Mouse (Mus musculus): ENCODE results near the gene Ncoa1.
"Not testable (repeated sequence)": the region's sequence is repeated elsewhere in the genome, so short reads cannot be mapped to it uniquely, and the experiment has no call there.

Ncoa1 gene

GRCm38 (mm10) chr12:4476291-4476831, 621 bp downstream of the Ncoa1 start:
- peak; percentile 59 for DNase-seq (ENCODE audit: low read depth, low spot score)

GRCm38 (mm10) chr12:4475251-4475993, 1.6 kb downstream of the Ncoa1 start:
- DNase-seq (ENCODE audit: low read depth, low spot score): peak; percentile 15

- DNase-seq (ENCODE audit: low read depth, low spot score): no peak
Observed at GRCm38 (mm10) chr12:4469115-4469514, 7.9 kb downstream of the Ncoa1 start.

- DNase-seq (ENCODE audit: low read depth, low spot score): no peak
Observed at GRCm38 (mm10) chr12:4463701-4464100, 13.3 kb downstream of the Ncoa1 start.

- no peak for DNase-seq (ENCODE audit: low read depth, low spot score)
Observed at GRCm38 (mm10) chr12:4462420-4462819, 14.6 kb downstream of the Ncoa1 start.

- DNase-seq (ENCODE audit: low read depth, low spot score): peak; percentile 36
Observed at GRCm38 (mm10) chr12:4460990-4461389, 16.0 kb downstream of the Ncoa1 start.

GRCm38 (mm10) chr12:4454956-4455565, 21.9 kb downstream of the Ncoa1 start:
- DNase-seq (ENCODE audit: low read depth, low spot score): no peak

GRCm38 (mm10) chr12:4454248-4454647, 22.7 kb downstream of the Ncoa1 start:
- DNase-seq (ENCODE audit: low read depth, low spot score): no peak

- no peak for DNase-seq (ENCODE audit: low read depth, low spot score)
Observed at GRCm38 (mm10) chr12:4452233-4452632, 24.7 kb downstream of the Ncoa1 start.

GRCm38 (mm10) chr12:4450485-4450884, 26.5 kb downstream of the Ncoa1 start:
- DNase-seq (ENCODE audit: low read depth, low spot score): not testable (repeated sequence)

- no peak for DNase-seq (ENCODE audit: low read depth, low spot score)
Observed at GRCm38 (mm10) chr12:4448076-4448589, 28.8 kb downstream of the Ncoa1 start.

GRCm38 (mm10) chr12:4444946-4445345, 32.0 kb downstream of the Ncoa1 start:
- DNase-seq (ENCODE audit: low read depth, low spot score): no peak

- DNase-seq (ENCODE audit: low read depth, low spot score): no peak
Observed at GRCm38 (mm10) chr12:4441451-4441850, 35.5 kb downstream of the Ncoa1 start.

GRCm38 (mm10) chr12:4436198-4436597, 40.8 kb downstream of the Ncoa1 start:
- no peak for DNase-seq (ENCODE audit: low read depth, low spot score)

GRCm38 (mm10) chr12:4433549-4433948, 43.4 kb downstream of the Ncoa1 start:
- DNase-seq (ENCODE audit: low read depth, low spot score): no peak

GRCm38 (mm10) chr12:4431978-4432377, 45.0 kb downstream of the Ncoa1 start:
- DNase-seq (ENCODE audit: low read depth, low spot score): no peak

- DNase-seq (ENCODE audit: low read depth, low spot score): peak; percentile 30
Observed at GRCm38 (mm10) chr12:4430061-4430825, 46.7 kb downstream of the Ncoa1 start.

GRCm38 (mm10) chr12:4418824-4419223, 58.2 kb downstream of the Ncoa1 start:
- DNase-seq (ENCODE audit: low read depth, low spot score): no peak

- no peak for DNase-seq (ENCODE audit: low read depth, low spot score)
Observed at GRCm38 (mm10) chr12:4417626-4418263, 59.2 kb downstream of the Ncoa1 start.

- DNase-seq (ENCODE audit: low read depth, low spot score): no peak
Observed at GRCm38 (mm10) chr12:4407085-4407484, 69.9 kb downstream of the Ncoa1 start.

- no peak for DNase-seq (ENCODE audit: low read depth, low spot score)
Observed at GRCm38 (mm10) chr12:4406155-4406554, 70.8 kb downstream of the Ncoa1 start.
